Mouse (Mus musculus): ENCODE data around the gene Nin. TPM values are rescaled to one million over a fixed set of nuclear protein-coding genes. Genes with fewer than 3 reads are reported as not detected.
A peak's percentile ranks its signal among the peaks of the same experiment; 100 is the strongest.

Nin gene
- total RNA-seq, 2 experiments from 2014 or later: 23.6 to 24.6 TPM

DNA sequence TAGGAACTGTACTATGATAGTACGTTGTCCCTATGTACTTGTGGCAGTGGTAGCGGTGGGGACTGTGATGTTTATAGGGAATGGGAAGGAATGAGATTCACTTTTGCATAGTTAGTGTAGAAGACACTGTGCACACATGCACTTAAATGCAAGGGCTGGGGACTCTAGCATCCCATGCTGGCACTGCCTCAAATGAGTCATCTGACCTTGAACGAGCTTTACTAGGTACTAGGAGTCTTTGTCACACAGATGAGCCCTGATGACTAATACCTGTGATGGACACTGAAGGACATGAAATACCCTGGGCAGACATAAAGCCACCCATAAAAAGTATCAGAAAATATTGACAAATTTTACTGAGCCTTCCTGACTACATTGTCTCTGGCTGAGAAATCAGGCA is 16.2 kb downstream of the Nin start:
- Histone ChIP-seq H3K27ac (peak overlapping the region; percentile 89), H3K4me3 (no peak overlapping the region; the same call in 1 of the 2 replicates)
- TF ChIP-seq CTCF (IDR thresholded peaks at IDR 0.05): no peak
- DNase-seq: no peak
- intact Hi-C loops (cut with DNase I): no loop called here

DNA sequence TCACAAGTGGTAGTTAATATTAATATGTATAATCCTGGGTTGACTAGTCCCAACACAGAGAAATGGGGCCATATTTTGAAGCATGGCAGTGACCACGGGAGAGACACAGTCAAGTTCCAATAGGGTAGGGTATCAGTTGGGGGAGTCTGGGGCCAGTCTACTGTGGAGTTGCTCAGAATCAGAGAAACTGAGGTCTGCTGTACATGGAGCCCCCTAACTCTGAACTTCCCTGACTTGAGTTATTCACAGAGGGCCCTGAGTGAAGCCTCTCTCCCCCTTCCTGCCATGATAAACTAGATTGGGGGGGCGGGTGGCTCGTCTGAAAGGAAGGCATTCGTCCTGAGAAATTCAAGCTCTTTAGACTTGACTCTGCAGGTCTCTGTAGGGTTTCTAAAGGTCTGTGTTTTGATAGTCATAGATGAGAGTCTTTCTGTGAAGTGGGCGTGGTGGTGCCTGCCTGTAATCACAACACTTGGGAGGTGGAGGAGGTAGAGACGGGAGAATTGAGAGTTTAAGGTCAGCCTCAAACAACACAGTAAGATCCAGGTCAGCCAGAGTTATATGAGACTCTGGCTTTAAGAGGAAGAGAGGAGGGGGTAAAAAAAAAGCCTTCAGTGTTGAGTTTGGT is 20.1 kb downstream of the Nin start:
- Histone ChIP-seq H3K4me3 (no peak overlapping the region), H3K27ac (no peak overlapping the region)
- no peak for TF ChIP-seq CTCF (IDR thresholded peaks at IDR 0.05)
- no peak for DNase-seq
- intact Hi-C loops (cut with DNase I): no loop called here

DNA sequence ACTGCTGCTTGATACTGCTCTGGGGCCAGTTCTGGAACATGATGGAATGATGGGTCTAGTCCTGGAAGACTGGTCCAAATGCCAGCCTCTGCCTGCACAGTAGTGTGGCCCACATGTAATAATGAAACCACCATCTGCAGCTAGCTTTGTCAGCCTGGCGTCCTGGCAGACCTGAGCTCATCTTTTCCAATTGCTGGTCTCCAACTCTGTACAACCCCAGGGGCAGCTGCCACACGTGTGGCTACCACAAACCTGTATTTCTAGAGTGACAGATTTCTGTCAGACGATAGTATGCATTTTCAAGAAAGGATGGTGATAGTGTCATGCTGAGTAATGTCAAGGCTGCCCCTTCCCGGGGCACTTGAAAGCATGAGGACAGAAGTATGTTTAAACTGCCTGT is 25.2 kb downstream of the Nin start:
- TF ChIP-seq CTCF (IDR thresholded peaks at IDR 0.05): no peak
- Histone ChIP-seq H3K27ac (no peak overlapping the region), H3K4me3 (no peak overlapping the region)
- no peak for DNase-seq
- intact Hi-C loops (cut with DNase I): no loop called here

- H3K27ac ChIP-seq: no peak overlapping the region; the same call in 1 of the 2 replicates
- no peak overlapping the region for H3K4me3 ChIP-seq
- intact Hi-C loops (cut with DNase I): no loop called here
- DNase-seq: no peak
- TF ChIP-seq CTCF (IDR thresholded peaks at IDR 0.05): no peak
These were observed 28.2 kb downstream of the Nin start for GRCm38 (mm10) chr12:70085351-70085750.

DNA sequence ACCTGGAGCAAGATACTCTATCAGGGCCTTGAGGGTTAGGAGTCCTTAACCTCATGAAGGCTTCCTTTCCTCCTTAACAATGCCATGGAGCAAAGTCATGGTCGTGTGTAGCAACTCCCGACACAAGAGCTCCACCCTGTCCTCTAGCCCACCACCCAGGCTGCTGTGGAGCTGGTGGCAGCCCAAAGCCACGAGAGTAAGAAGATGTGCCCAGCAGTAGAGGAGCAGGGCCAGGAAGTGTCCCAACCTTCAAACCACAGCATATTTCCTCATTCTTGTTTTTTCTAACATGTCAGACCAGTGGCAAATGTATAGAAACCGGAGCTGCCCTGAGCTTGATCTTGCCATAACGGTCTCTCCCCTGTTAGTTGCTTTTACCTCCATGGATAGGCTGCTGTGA is 29.3 kb downstream of the Nin start:
- intact Hi-C loops (cut with DNase I): no loop called here
- DNase-seq: no peak
- Histone ChIP-seq H3K4me3 (no peak overlapping the region), H3K27ac (no peak overlapping the region)
- no peak for TF ChIP-seq CTCF (IDR thresholded peaks at IDR 0.05)

GRCm38 (mm10) chr12:70083737-70084136 is 29.8 kb downstream of the Nin start:
- H3K4me3 ChIP-seq: no peak overlapping the region
- peak; percentile 29; the same call in 1 of the 2 replicates for TF ChIP-seq CTCF (IDR thresholded peaks at IDR 0.05)
- intact Hi-C loops (cut with DNase I): no loop called here
- H3K27ac ChIP-seq: no peak overlapping the region
- DNase-seq: no peak

DNA sequence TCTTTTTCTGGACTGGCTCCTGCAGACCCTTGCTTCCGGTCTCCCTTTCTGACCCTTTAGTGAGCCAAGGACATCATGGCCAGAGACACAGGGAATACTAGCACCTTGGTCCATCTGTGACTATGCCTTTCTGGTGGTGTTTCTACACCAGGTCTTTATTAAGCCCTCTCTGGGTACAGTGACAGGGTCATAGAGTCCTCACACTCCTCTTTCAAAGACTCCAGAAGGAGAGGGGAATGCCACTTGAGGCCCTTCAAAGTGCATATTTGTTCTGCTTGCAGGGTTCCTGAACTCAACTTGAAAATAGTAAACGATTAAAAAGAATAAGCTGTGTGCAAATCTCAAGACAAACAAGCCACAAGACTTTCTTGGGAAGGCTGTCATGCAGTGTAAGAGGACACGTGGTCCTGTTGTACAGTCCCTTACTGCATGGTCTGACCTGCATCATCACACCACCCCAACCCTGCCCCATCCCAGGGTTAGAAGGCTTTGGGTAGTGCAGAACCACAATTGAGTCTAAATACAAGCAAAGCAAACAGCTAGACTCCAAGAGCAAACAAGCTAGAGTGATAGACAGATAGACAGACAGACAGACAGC is 30.5 kb downstream of the Nin start:
- Histone ChIP-seq H3K27ac (no peak overlapping the region), H3K4me3 (no peak overlapping the region)
- no peak for DNase-seq
- no peak for TF ChIP-seq CTCF (IDR thresholded peaks at IDR 0.05)
- intact Hi-C loops (cut with DNase I): no loop called here

DNA sequence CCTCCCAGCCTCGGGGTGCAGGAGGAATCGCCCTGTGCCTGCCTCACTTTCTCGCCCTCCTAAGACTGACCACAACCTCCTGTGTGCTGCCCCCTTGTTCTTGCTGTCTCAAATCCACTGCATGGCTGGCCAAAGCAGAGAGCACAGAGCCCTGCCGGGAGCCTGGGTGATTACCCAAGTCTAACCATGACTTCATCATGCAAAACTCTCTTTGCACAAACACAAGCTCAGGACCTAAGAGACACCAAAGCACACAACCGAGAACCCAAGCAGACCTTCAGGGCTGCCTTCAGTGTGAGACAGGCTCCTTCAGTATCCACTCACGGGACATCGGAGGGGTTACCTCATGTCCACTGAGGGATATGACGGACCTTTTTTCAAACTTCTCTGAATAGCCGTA is 31.0 kb downstream of the Nin start:
- intact Hi-C loops (cut with DNase I): no loop called here
- Histone ChIP-seq H3K27ac (no peak overlapping the region), H3K4me3 (no peak overlapping the region)
- TF ChIP-seq CTCF (IDR thresholded peaks at IDR 0.05): no peak
- no peak for DNase-seq

DNA sequence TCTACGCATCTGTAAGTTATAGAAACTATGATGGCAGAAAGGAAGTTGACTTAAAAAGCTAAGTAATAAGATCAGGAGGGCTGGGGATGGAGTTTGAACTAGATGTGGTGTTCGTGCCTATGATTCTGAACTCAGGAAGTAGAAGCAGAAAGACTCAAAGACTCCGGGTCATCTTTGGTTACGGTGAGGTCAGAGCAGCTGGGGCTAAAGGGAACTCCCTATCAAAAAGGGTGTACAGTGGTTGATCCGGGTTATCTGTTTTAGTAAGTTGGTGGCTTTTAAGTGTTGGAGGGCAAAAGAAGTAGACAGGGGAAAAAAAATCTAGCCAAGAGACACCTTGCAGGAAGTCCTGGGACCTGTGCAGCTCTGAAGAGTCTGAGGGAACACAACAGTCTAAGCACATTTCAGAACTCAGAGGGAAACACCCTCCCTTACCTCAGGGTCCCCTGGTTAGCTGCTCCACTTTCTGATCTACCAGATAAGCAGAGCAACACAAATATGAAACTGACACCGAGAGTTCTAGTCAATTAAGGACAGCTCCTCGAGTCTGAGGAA is 35.0 kb downstream of the Nin start:
- H3K4me3 ChIP-seq: no peak overlapping the region
- no peak overlapping the region for H3K27ac ChIP-seq
- no peak for DNase-seq
- no peak for TF ChIP-seq CTCF (IDR thresholded peaks at IDR 0.05)
- intact Hi-C loops (cut with DNase I): no loop called here

DNA sequence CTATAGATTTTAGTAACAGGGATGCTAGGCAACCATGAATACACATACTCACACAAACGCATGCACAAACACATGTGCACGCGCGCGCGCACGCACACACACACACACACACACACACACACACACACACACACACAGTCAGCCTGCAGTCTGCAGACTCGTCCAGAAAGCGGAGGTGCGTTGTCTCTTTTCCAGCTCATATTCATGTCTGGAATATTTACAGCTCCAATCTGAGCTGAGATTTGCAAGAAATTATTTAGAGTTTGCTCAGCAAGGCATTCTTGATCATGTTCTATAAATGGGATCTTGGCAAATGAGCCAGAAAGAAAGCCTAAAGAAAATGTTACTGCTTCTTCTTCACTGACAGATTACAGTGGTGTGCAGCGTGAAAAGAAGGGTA is 37.0 kb downstream of the Nin start:
- DNase-seq: no peak
- intact Hi-C loops (cut with DNase I): no loop called here
- no peak for TF ChIP-seq CTCF (IDR thresholded peaks at IDR 0.05)

DNA sequence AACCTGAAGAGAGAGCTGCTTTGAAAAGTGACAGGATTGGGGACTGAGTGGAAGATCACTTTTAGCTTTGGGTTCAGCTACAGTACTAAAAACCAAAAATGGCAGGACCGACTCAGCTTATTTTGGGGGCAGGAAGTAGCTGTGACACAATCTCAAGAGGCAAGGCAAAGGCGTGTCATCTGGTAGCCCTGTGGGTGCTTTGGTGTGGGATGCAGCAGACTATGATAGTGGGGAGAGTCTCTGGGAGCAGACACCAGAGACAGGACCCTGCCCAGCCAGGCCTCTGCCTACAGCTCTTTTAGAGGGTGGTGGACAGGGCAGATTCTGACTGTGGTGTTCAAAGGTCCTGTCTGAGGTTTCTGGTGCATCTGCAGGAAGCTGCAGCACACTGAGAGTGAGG is 38.5 kb downstream of the Nin start:
- TF ChIP-seq CTCF (IDR thresholded peaks at IDR 0.05): no peak
- no peak for DNase-seq
- intact Hi-C loops (cut with DNase I): no loop called here
- Histone ChIP-seq H3K4me3 (no peak overlapping the region), H3K27ac (no peak overlapping the region)

More for the DNA sequence above, 37.0 kb downstream of the Nin start:
- Histone ChIP-seq H3K27ac (no peak overlapping the region), H3K4me3 (no peak overlapping the region)

GRCm38 (mm10) chr12:70070888-70071287 is 42.6 kb downstream of the Nin start:
- H3K27ac ChIP-seq: no peak overlapping the region
- no peak for TF ChIP-seq CTCF (IDR thresholded peaks at IDR 0.05)
- no peak for DNase-seq
- H3K4me3 ChIP-seq: no peak overlapping the region
- intact Hi-C loops (cut with DNase I): no loop called here

GRCm38 (mm10) chr12:70070306-70070705 is 43.2 kb downstream of the Nin start:
- Histone ChIP-seq H3K4me3 (no peak overlapping the region), H3K27ac (no peak overlapping the region)
- TF ChIP-seq CTCF (IDR thresholded peaks at IDR 0.05): no peak
- no peak for DNase-seq
- intact Hi-C loops (cut with DNase I): no loop called here
